In genomic region chr3:144753120-144753519, GRCm38 (mm10) we compare ENCODE assay signal across 10 mouse cellular contexts. TPM values are rescaled to one million over a fixed set of nuclear protein-coding genes. Genes with fewer than 3 reads are reported as not detected.
DNase-seq lines count a peak whose midpoint lies in the region; ATAC-seq and TF ChIP-seq lines count a peak whose summit lies in the region.
"Had no signal": no experiment of that assay in that cellular context is flagged by ENCODE, and none has a peak within 500 bp of the region (broad histone marks: within the 10 kb centered on the region; RNA-seq: fewer than 3 reads in every experiment).

No protein-coding gene starts in this region.

- peak; percentile 21 for TF ChIP-seq RAD21 in CH12.LX (IDR thresholded peaks at IDR 0.05; ENCODE audit: low read depth, low read length)

- no peak for DNase-seq in heart, postnatal 0 days (ENCODE audit: low spot score)
- peak; percentile 50 for DNase-seq in CH12.LX (ENCODE audit: extremely low read depth)
- peak; percentile 43 for DNase-seq in kidney, postnatal 10 days
- DNase-seq in splenic B cell, adult 2 months (ENCODE audit: low read depth, low spot score), result peak; percentile 24
- no peak for DNase-seq in urinary bladder, postnatal 10 days (ENCODE audit: low spot score)
- no peak for DNase-seq in urinary bladder, postnatal 36 days (ENCODE audit: low spot score in 2 of 2)

- H3K9me3 ChIP-seq in heart, postnatal 0 days (replicated peaks; ENCODE audit: control insufficient read depth, low read length), result no peaks in the 10 kb centered on the region
- H3K9me3 ChIP-seq in heart, embryonic 12.5 days (replicated peaks), result 0 out of 2 replicates have a peak, but pooled peaks cover 3% of the 10 kb centered on the region
- H3K9me3 ChIP-seq in CH12.LX (replicated peaks; ENCODE audit: low read length), result no peaks in the 10 kb centered on the region
- H3K9me3 ChIP-seq: embryonic facial prominence, embryonic 13.5 days; liver, embryonic 15.5 days had no signal

- in situ Hi-C loops in CH12.LX (cut with MboI; ENCODE audit: low pct_ligation_motif_present, low pct_unique_long_range_greater_than_20kb, low sequenced_read_pairs), result no loop called here

- no peaks in the 10 kb centered on the region for H3K27me3 ChIP-seq in heart, postnatal 0 days (ENCODE audit: control insufficient read depth, insufficient read depth, low read length)
- H3K27me3 ChIP-seq in heart, embryonic 12.5 days (replicated peaks), result no peaks in the 10 kb centered on the region
- H3K27me3 ChIP-seq in CH12.LX (replicated peaks), result no peaks in the 10 kb centered on the region
- no peaks in the 10 kb centered on the region for H3K27me3 ChIP-seq in splenic B cell, adult 2 months (ENCODE audit: control insufficient read depth, insufficient read depth, low read length, poor library complexity, severe bottlenecking)
- H3K27me3 ChIP-seq: embryonic facial prominence, embryonic 13.5 days; liver, embryonic 15.5 days had no signal

- WGBS in heart, postnatal 0 days, result 2% methylated on average over 2 of the region's 2 CpGs
- 12% methylated on average over 2 of the region's 2 CpGs for WGBS in heart, embryonic 12.5 days

- no peak overlapping the region for H3K27ac ChIP-seq in heart, postnatal 0 days (ENCODE audit: low read depth)
- H3K27ac ChIP-seq in heart, embryonic 12.5 days (ENCODE audit: poor library complexity, severe bottlenecking), result no peak overlapping the region
- no peak overlapping the region for H3K27ac ChIP-seq in CH12.LX (ENCODE audit: insufficient read depth, low read depth)
- no peak overlapping the region for H3K27ac ChIP-seq in bone marrow macrophage, adult 2 months (ENCODE audit: insufficient read depth, low read depth, low read length)
- H3K27ac ChIP-seq: embryonic facial prominence, embryonic 13.5 days; liver, embryonic 15.5 days had no signal

- 0 out of 2 replicates have a peak, but pooled peaks cover 4% of the 10 kb centered on the region for H3K36me3 ChIP-seq in heart, postnatal 0 days (replicated peaks; ENCODE audit: control insufficient read depth, insufficient read depth, low read length)
- peaks cover 17% of the 10 kb centered on the region for H3K36me3 ChIP-seq in heart, embryonic 12.5 days
- H3K36me3 ChIP-seq in CH12.LX (replicated peaks in 1 of 2; ENCODE audit: control insufficient read depth in 1 of 2, insufficient read depth in 1 of 2, low read length in 1 of 2), result no peaks in the 10 kb centered on the region
- no peaks in the 10 kb centered on the region for H3K36me3 ChIP-seq in splenic B cell, adult 2 months (ENCODE audit: control insufficient read depth, insufficient read depth, low read length, poor library complexity, severe bottlenecking)
- H3K36me3 ChIP-seq: embryonic facial prominence, embryonic 13.5 days; liver, embryonic 15.5 days had no signal

- peak; percentile 52 for TF ChIP-seq CTCF in heart, postnatal 0 days (IDR thresholded peaks at IDR 0.05; ENCODE audit: low read depth)
- TF ChIP-seq CTCF in CH12.LX (conservative IDR thresholded peaks at IDR 0.05 in 1 of 2, IDR thresholded peaks at IDR 0.05 in 1 of 2; ENCODE audit: low read depth in 2 of 2, low read length in 2 of 2), result peak; percentile 78 to 97
- TF ChIP-seq CTCF in bone marrow macrophage, adult 2 months (IDR thresholded peaks at IDR 0.05; ENCODE audit: low read depth, low read length), result peak; percentile 46

- no peak overlapping the region for H3K9ac ChIP-seq in heart, postnatal 0 days (replicated peaks; ENCODE audit: low read depth, low read length)
- H3K9ac ChIP-seq in heart, embryonic 12.5 days, result no peak overlapping the region
- H3K9ac ChIP-seq in CH12.LX (ENCODE audit: insufficient read depth, low read depth), result no peak overlapping the region
- H3K9ac ChIP-seq: embryonic facial prominence, embryonic 13.5 days; liver, embryonic 15.5 days had no signal

- TF ChIP-seq POLR2A in CH12.LX (IDR thresholded peaks at IDR 0.05; ENCODE audit: low read depth, low read length), result no peak
- no peak for TF ChIP-seq POLR2A in bone marrow macrophage, adult 2 months (IDR thresholded peaks at IDR 0.05; ENCODE audit: borderline replicate concordance, low read depth, low read length)

- H3K4me3 ChIP-seq in heart, postnatal 0 days (ENCODE audit: low read depth, low read length), result no peak overlapping the region
- H3K4me3 ChIP-seq in heart, embryonic 12.5 days, result no peak overlapping the region
- no peak overlapping the region for H3K4me3 ChIP-seq in CH12.LX (replicated peaks in 1 of 3; ENCODE audit: low read depth in 2 of 3, low read length in 2 of 3, poor library complexity in 1 of 3)
- H3K4me3 ChIP-seq in bone marrow macrophage, adult 2 months (ENCODE audit: insufficient read depth, low read length), result no peak overlapping the region
- H3K4me3 ChIP-seq: embryonic facial prominence, embryonic 13.5 days; liver, embryonic 15.5 days had no signal

- H3K79me2 ChIP-seq in CH12.LX (replicated peaks; ENCODE audit: control insufficient read depth, extremely low read depth, insufficient read depth, poor library complexity, severe bottlenecking), result no peaks in the 10 kb centered on the region

- ATAC-seq in heart, postnatal 0 days (ENCODE audit: insufficient read depth, low read depth), result no peak
- ATAC-seq in heart, embryonic 12.5 days (ENCODE audit: insufficient number of reproducible peaks, low FRiP score), result no peak

- no peak overlapping the region for H3K4me2 ChIP-seq in heart, postnatal 0 days (ENCODE audit: low read depth, low read length)
- no peak overlapping the region for H3K4me2 ChIP-seq in heart, embryonic 12.5 days
- H3K4me2 ChIP-seq in CH12.LX (ENCODE audit: insufficient read depth, low read depth, poor library complexity, severe bottlenecking), result no peak overlapping the region
- H3K4me2 ChIP-seq: embryonic facial prominence, embryonic 13.5 days; liver, embryonic 15.5 days had no signal

- dilution Hi-C loops in CH12.LX (cut with MboI; ENCODE audit: extremely low pct_ligation_motif_present, extremely low pct_unique_long_range_greater_than_20kb, low sequenced_read_pairs), result no loop called here

- no peak for TF ChIP-seq EP300 in heart, postnatal 0 days (IDR thresholded peaks at IDR 0.05; ENCODE audit: low read depth)
- TF ChIP-seq EP300 in CH12.LX (IDR thresholded peaks at IDR 0.05; ENCODE audit: low read length), result no peak

- H3K4me1 ChIP-seq in heart, postnatal 0 days (ENCODE audit: control insufficient read depth, insufficient read depth), result no peaks in the 10 kb centered on the region
- H3K4me1 ChIP-seq in heart, embryonic 12.5 days (replicated peaks), result no peaks in the 10 kb centered on the region
- H3K4me1 ChIP-seq in CH12.LX (ENCODE audit: control insufficient read depth in 1 of 2, insufficient read depth in 2 of 2), result no peaks in the 10 kb centered on the region
- no peaks in the 10 kb centered on the region for H3K4me1 ChIP-seq in bone marrow macrophage, adult 2 months (ENCODE audit: control insufficient read depth, insufficient read depth, low read length)
- H3K4me1 ChIP-seq: embryonic facial prominence, embryonic 13.5 days; liver, embryonic 15.5 days had no signal

TF ChIP-seq in CH12.LX, 34 proteins besides CTCF, POLR2A, EP300 and RAD21:
- TF ChIP-seq ZKSCAN1 (IDR thresholded peaks at IDR 0.05; ENCODE audit: borderline replicate concordance, low read depth, low read length) (no peak), MAZ (IDR thresholded peaks at IDR 0.05; ENCODE audit: low read depth, low read length) (no peak), USF1 (IDR thresholded peaks at IDR 0.05; ENCODE audit: low read depth, low read length) (no peak), SMC3 (IDR thresholded peaks at IDR 0.05; ENCODE audit: low read depth, low read length) (peak; percentile 54), BHLHE40 (IDR thresholded peaks at IDR 0.05; ENCODE audit: low read depth, low read length) (no peak)

RNA-seq across cellular contexts. Expression of gene Clca3a1, which starts 7.7 kb away (rescaled TPM):
- 16.6 and 17.2 TPM in 2 replicates for total RNA-seq in heart, postnatal 0 days (2014; rRNA removed; ENCODE audit: low replicate concordance)
- polyA plus RNA-seq in heart, postnatal 0 days (2015; fragmentation: Nextera tagmentation; extraction: Ambion mirVana), result 11.0 and 11.8 TPM in 2 replicates
- 22.1 and 24.1 TPM in 2 replicates for polyA plus RNA-seq in heart, embryonic 12.5 days (2016; fragmentation: Nextera tagmentation; extraction: Ambion mirVana)
- total RNA-seq in CH12.LX (2012; rRNA removed) (not detected in 2 replicates), CH12.LX (2014; rRNA removed) (not detected in 2 replicates)
- polyA plus RNA-seq in CH12.LX (2012; ENCODE audit: insufficient read length, low read depth), result 0.27 TPM in 1 of 2 replicates, not detected in the other
- not detected in 2 replicates for polyA plus RNA-seq in bone marrow macrophage, adult 2 months (2012; ENCODE audit: insufficient read depth, insufficient read length, missing spikeins)

RNA-seq across cellular contexts. Expression of gene Sh3glb1, which starts 33.0 kb away (rescaled TPM):
- total RNA-seq in heart, postnatal 0 days (2014; rRNA removed; ENCODE audit: low replicate concordance), result 94.8 and 139 TPM in 2 replicates
- 231 and 235 TPM in 2 replicates for polyA plus RNA-seq in heart, postnatal 0 days (2015; fragmentation: Nextera tagmentation; extraction: Ambion mirVana)
- polyA plus RNA-seq in heart, embryonic 12.5 days (2016; fragmentation: Nextera tagmentation; extraction: Ambion mirVana), result 145 and 147 TPM in 2 replicates
- total RNA-seq in CH12.LX (2012; rRNA removed) (52.0 and 58.4 TPM in 2 replicates), CH12.LX (2014; rRNA removed) (112 and 115 TPM in 2 replicates)
- 171 and 189 TPM in 2 replicates for polyA plus RNA-seq in CH12.LX (2012; ENCODE audit: insufficient read length, low read depth)
- 346 and 350 TPM in 2 replicates for polyA plus RNA-seq in bone marrow macrophage, adult 2 months (2012; ENCODE audit: insufficient read depth, insufficient read length, missing spikeins)

Comparison
In these comparisons a context has a peak if more than half of its experiments do, and no peak if none do; other contexts are left out.
1. DNase-seq: peak in CH12.LX (single experiment), kidney, postnatal 10 days (single experiment) and splenic B cell, adult 2 months (single experiment); none in heart, postnatal 0 days (single experiment), urinary bladder, postnatal 10 days (single experiment) and urinary bladder, postnatal 36 days (0 of 2).
2. Peak in every context shown above with its lines, with median percentiles within 50 percentile points of each other: CTCF ChIP-seq.